Mouse (Mus musculus) CH12.LX (cell line): Measurements from ENCODE around the gene Olfml2a. TPM values are rescaled to one million over a fixed set of nuclear protein-coding genes. Genes with fewer than 3 reads are reported as not detected.

Experiments used
- DNase-seq: peaks from one replicate; pipeline ENCODE4 v3.0.0-alpha.2; 2013; ENCODE audit errors: extremely low read depth
- H3K27ac ChIP-seq: 2 replicates; pipeline ENCODE4 v1.5.1; 2012; ENCODE audit warnings: low read depth, mild to moderate bottlenecking, control low read depth, moderate library complexity; ENCODE audit not compliant: insufficient read depth
- H3K27me3 ChIP-seq: replicated peaks from 2 replicates; pipeline ENCODE3; 2012; ENCODE audit warnings: inconsistent platforms
- H3K36me3 ChIP-seq, 2 experiments: replicated peaks in 1 of 2; 2 replicates each; pipeline versions ENCODE3 to v1.6.1; 2012; ENCODE audit warnings: inconsistent platforms in 1 of 2, low read length in 1 of 2, mild to moderate bottlenecking in 1 of 2, mixed read lengths in 1 of 2, moderate library complexity in 1 of 2; ENCODE audit not compliant: control insufficient read depth in 1 of 2, insufficient read depth in 1 of 2
- H3K4me1 ChIP-seq, 2 experiments: 2 replicates each; pipeline ENCODE4 v1.6.1; 2012; ENCODE audit warnings: inconsistent platforms in 1 of 2, moderate library complexity in 1 of 2; ENCODE audit not compliant: insufficient read depth in 2 of 2, control insufficient read depth in 1 of 2
- H3K4me2 ChIP-seq: 2 replicates; pipeline ENCODE4 v1.6.1; 2012; ENCODE audit warnings: low read depth, mild to moderate bottlenecking, control low read depth; ENCODE audit not compliant: poor library complexity, insufficient read depth, severe bottlenecking
- H3K4me3 ChIP-seq, 3 experiments: fragments of 150-350 bp in 1 of 3; sonication (generic) in 1 of 3; replicated peaks in 1 of 3; 2 replicates each; pipeline versions ENCODE3 to v1.5.1; 2011 to 2012; ENCODE audit warnings: low read depth in 2 of 3, low read length in 2 of 3, mild to moderate bottlenecking in 2 of 3, moderate library complexity in 2 of 3, control low read depth in 1 of 3, improper control_type of control experiment in 1 of 3, inconsistent platforms in 1 of 3, mixed read lengths in 1 of 3; ENCODE audit not compliant: poor library complexity in 1 of 3
- H3K79me2 ChIP-seq: replicated peaks from 2 replicates; pipeline ENCODE4 v1.6.1; 2012; ENCODE audit warnings: mild to moderate bottlenecking, moderate library complexity; ENCODE audit not compliant: control insufficient read depth, poor library complexity, insufficient read depth, severe bottlenecking; ENCODE audit errors: extremely low read depth
- H3K9ac ChIP-seq: 2 replicates; pipeline ENCODE4 v1.6.1; 2012; ENCODE audit warnings: low read depth, mild to moderate bottlenecking, control low read depth, moderate library complexity; ENCODE audit not compliant: insufficient read depth
- H3K9me3 ChIP-seq: replicated peaks from 2 replicates; pipeline ENCODE3; 2012; ENCODE audit warnings: low read length, inconsistent platforms, mixed read lengths
- BHLHE40 ChIP-seq: IDR thresholded peaks from 2 replicates; pipeline ENCODE4 v1.6.1; 2011; ENCODE audit warnings: mild to moderate bottlenecking, low read depth, low read length, improper control_type of control experiment
- CHD2 ChIP-seq: IDR thresholded peaks from 2 replicates; pipeline ENCODE4 v1.6.1; 2011; ENCODE audit warnings: low read length, improper control_type of control experiment
- CTCF ChIP-seq, 2 experiments: IDR thresholded peaks in 1 of 2; conservative IDR thresholded peaks in 1 of 2; 2 replicates each; pipeline ENCODE4 v1.5.1; 2011 to 2012; ENCODE audit warnings: low read depth in 2 of 2, low read length in 2 of 2, improper control_type of control experiment in 1 of 2, inconsistent platforms in 1 of 2, mild to moderate bottlenecking in 1 of 2, moderate library complexity in 1 of 2
- ELF1 ChIP-seq: IDR thresholded peaks from 2 replicates; pipeline ENCODE4 v1.6.1; 2014; ENCODE audit warnings: low read depth, mild to moderate bottlenecking, inconsistent platforms, low read length, improper control_type of control experiment
- EP300 ChIP-seq: IDR thresholded peaks from 2 replicates; pipeline ENCODE4 v1.6.1; 2011; ENCODE audit warnings: low read length, improper control_type of control experiment
- GABPA ChIP-seq: IDR thresholded peaks from 2 replicates; pipeline ENCODE4 v1.6.1; 2012; ENCODE audit warnings: low read depth, low read length, improper control_type of control experiment, inconsistent platforms; ENCODE audit not compliant: insufficient replicate concordance
- HCFC1 ChIP-seq: IDR thresholded peaks from 2 replicates; pipeline ENCODE4 v1.6.1; 2012; ENCODE audit warnings: low read depth, mild to moderate bottlenecking, inconsistent platforms, low read length, improper control_type of control experiment
- IRF4 ChIP-seq: IDR thresholded peaks from 2 replicates; pipeline ENCODE4 v1.6.1; 2014; ENCODE audit warnings: low read depth, mild to moderate bottlenecking, inconsistent platforms, low read length, improper control_type of control experiment
- JUN ChIP-seq: IDR thresholded peaks from 2 replicates; pipeline ENCODE4 v1.6.1; 2011; ENCODE audit warnings: low read depth, mild to moderate bottlenecking, low read length, improper control_type of control experiment, moderate library complexity; ENCODE audit not compliant: insufficient read depth
- JUND ChIP-seq: conservative IDR thresholded peaks from 2 replicates; pipeline ENCODE4 v1.6.1; 2011; ENCODE audit warnings: low read depth, low read length, improper control_type of control experiment
- KAT2A ChIP-seq: IDR thresholded peaks from 2 replicates; pipeline ENCODE4 v1.6.1; 2012; ENCODE audit warnings: low read length, improper control_type of control experiment, inconsistent platforms; ENCODE audit not compliant: insufficient replicate concordance
- MAFK ChIP-seq: IDR thresholded peaks from 2 replicates; pipeline ENCODE4 v1.6.1; 2011; ENCODE audit warnings: low read length, improper control_type of control experiment; ENCODE audit not compliant: insufficient replicate concordance
- MAZ ChIP-seq: IDR thresholded peaks from 2 replicates; pipeline ENCODE4 v1.6.1; 2012; ENCODE audit warnings: low read depth, mild to moderate bottlenecking, inconsistent platforms, low read length, improper control_type of control experiment, moderate library complexity
- MXI1 ChIP-seq: IDR thresholded peaks from 2 replicates; pipeline ENCODE4 v1.6.1; 2011; ENCODE audit warnings: mild to moderate bottlenecking, low read depth, low read length, improper control_type of control experiment
- MYC ChIP-seq: IDR thresholded peaks from 2 replicates; pipeline ENCODE4 v1.6.1; 2011; ENCODE audit warnings: low read depth, mild to moderate bottlenecking, improper control_type of control experiment, low read length
- NELFE ChIP-seq: IDR thresholded peaks from 2 replicates; pipeline ENCODE4 v1.6.1; 2011; ENCODE audit warnings: low read depth, low read length, improper control_type of control experiment
- NRF1 ChIP-seq: IDR thresholded peaks from 2 replicates; pipeline ENCODE4 v1.6.1; 2014; ENCODE audit warnings: low read depth, mild to moderate bottlenecking, inconsistent platforms, low read length, improper control_type of control experiment, moderate library complexity
- PAX5 ChIP-seq: IDR thresholded peaks from 2 replicates; pipeline ENCODE4 v1.6.1; 2012; ENCODE audit warnings: low read length, inconsistent platforms, mixed read lengths
- POLR2AphosphoS2 ChIP-seq: IDR thresholded peaks from 2 replicates; pipeline ENCODE4 v1.6.1; 2011; ENCODE audit warnings: low read depth, low read length, improper control_type of control experiment
- RAD21 ChIP-seq: IDR thresholded peaks from 2 replicates; pipeline ENCODE4 v1.6.1; 2011; ENCODE audit warnings: low read depth, mild to moderate bottlenecking, low read length, improper control_type of control experiment, moderate library complexity
- RCOR1 ChIP-seq: conservative IDR thresholded peaks from 2 replicates; pipeline ENCODE4 v1.6.1; 2012; ENCODE audit warnings: low read depth, mild to moderate bottlenecking, inconsistent platforms, low read length, improper control_type of control experiment
- SIN3A ChIP-seq: IDR thresholded peaks from 2 replicates; pipeline ENCODE4 v1.6.1; 2012; ENCODE audit warnings: low read length, improper control_type of control experiment, inconsistent platforms
- SMC3 ChIP-seq: IDR thresholded peaks from 2 replicates; pipeline ENCODE4 v1.6.1; 2011; ENCODE audit warnings: low read depth, low read length, improper control_type of control experiment
- TBP ChIP-seq: conservative IDR thresholded peaks from 2 replicates; pipeline ENCODE4 v1.6.1; 2011; ENCODE audit warnings: low read depth, low read length, improper control_type of control experiment
- USF2 ChIP-seq: conservative IDR thresholded peaks from 2 replicates; pipeline ENCODE4 v1.6.1; 2011; ENCODE audit warnings: low read depth, low read length, improper control_type of control experiment
- ZC3H11A ChIP-seq: IDR thresholded peaks from 2 replicates; pipeline ENCODE4 v1.6.1; 2012; ENCODE audit warnings: low read depth, mild to moderate bottlenecking, inconsistent platforms, low read length, improper control_type of control experiment
- ZMIZ1 ChIP-seq: IDR thresholded peaks from 2 replicates; pipeline ENCODE4 v1.6.1; 2012; ENCODE audit warnings: low read depth, mild to moderate bottlenecking, inconsistent platforms, low read length, improper control_type of control experiment
- dilution Hi-C: fragments of 300-500 bp; cut with MboI; formaldehyde crosslinking; loops from 2 replicates; pipeline ENCODE4 v1.14.3; 2020; ENCODE audit warnings: low sequenced_read_pairs; ENCODE audit not compliant: extremely low pct_unique_long_range_greater_than_20kb, extremely low pct_ligation_motif_present
- in situ Hi-C: fragments of 300-500 bp; cut with MboI; formaldehyde crosslinking; loops from 3 replicates; pipeline ENCODE4 v1.14.3; 2019; ENCODE audit warnings: low sequenced_read_pairs, low pct_ligation_motif_present, low pct_unique_long_range_greater_than_20kb, mixed read lengths
- polyA plus RNA-seq: library from polyadenylated mRNA; unstranded; fragments of >175 nt; gene quantifications from 2 replicates; pipeline ENCODE4 v1.2.1, GENCODE M21; 2012; ENCODE audit warnings: low read depth; ENCODE audit not compliant: insufficient read length
- total RNA-seq, 2 experiments: library from RNA; depleted of rRNA; stranded (reverse); fragments of 300-350 nt in 1 of 2; fragments of >200 nt in 1 of 2; gene quantifications; 2 replicates each; pipeline ENCODE4 v1.2.3; 2012 to 2014

Gene Olfml2a
- total and polyA plus RNA-seq, 3 experiments: 4.3 to 8.5 (median 5.5) TPM

DNA sequence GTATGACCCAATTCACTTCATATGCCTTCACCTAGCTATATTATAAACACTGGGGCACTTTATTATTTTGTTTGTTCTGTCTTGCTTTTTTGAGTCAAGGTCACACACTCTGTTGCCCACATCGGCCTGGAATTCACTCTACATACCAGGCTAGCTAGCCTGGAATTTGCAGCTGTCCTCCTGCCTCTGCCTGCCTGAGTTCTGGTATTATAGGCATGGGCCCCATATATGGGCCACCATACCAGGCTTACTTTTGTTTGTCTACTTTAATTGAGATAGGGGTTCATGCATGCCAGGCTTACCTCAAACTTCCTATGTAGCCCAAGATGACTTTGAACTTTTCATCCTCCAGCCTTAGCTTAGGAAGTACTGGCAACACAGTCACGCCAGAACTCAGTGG, 10.1 kb downstream of the Olfml2a start:
- H3K9me3 ChIP-seq: peaks cover 2% of the 10 kb centered on the region
- peaks cover 0 to 19% of the 10 kb centered on the region in 2 experiments for H3K36me3 ChIP-seq
- in situ Hi-C loops (no loop called here), dilution Hi-C loops (no loop called here)
- H3K4me3 ChIP-seq: no peak overlapping the region
- H3K4me1 ChIP-seq: peaks cover 20 to 44% of the 10 kb centered on the region in 2 experiments
- TF ChIP-seq NELFE (no peak), KAT2A (no peak), GABPA (no peak), ZC3H11A (no peak), TBP (no peak), MAZ (no peak), BHLHE40 (no peak), ZMIZ1 (no peak), POLR2AphosphoS2 (no peak), CHD2 (no peak), EP300 (no peak), USF2 (no peak)
- TF ChIP-seq, all 38 proteins: peak for 0
- Histone ChIP-seq H3K27ac (no peak overlapping the region), H3K9ac (no peak overlapping the region), H3K79me2 (no peaks in the 10 kb centered on the region), H3K27me3 (no peaks in the 10 kb centered on the region), H3K4me2 (no peak overlapping the region)
- DNase-seq: no peak

GRCm38 (mm10) chr2:38943161-38943560, 11.4 kb downstream of the Olfml2a start:
- no peak for DNase-seq
- no peaks in the 10 kb centered on the region for H3K27me3 ChIP-seq
- H3K4me1 ChIP-seq: peaks cover 13 to 32% of the 10 kb centered on the region in 2 experiments; a peak in 3 of 4 replicates
- in situ Hi-C loops: no loop called here
- no peaks in the 10 kb centered on the region for H3K79me2 ChIP-seq
- H3K4me3 ChIP-seq: no peak overlapping the region
- H3K27ac ChIP-seq: no peak overlapping the region
- H3K9me3 ChIP-seq: peaks cover 2% of the 10 kb centered on the region
- H3K9ac ChIP-seq: no peak overlapping the region
- no peak overlapping the region for H3K4me2 ChIP-seq
- TF ChIP-seq IRF4 (no peak), GABPA (no peak)
- TF ChIP-seq, all 38 proteins: peak for 0
- peaks cover 0 to 28% of the 10 kb centered on the region in 2 experiments for H3K36me3 ChIP-seq
- dilution Hi-C loops: no loop called here

- no peak overlapping the region for H3K27ac ChIP-seq
- dilution Hi-C loops: no loop called here
- H3K4me1 ChIP-seq: peaks cover 13 to 30% of the 10 kb centered on the region in 2 experiments; a peak in 3 of 4 replicates
- H3K4me3 ChIP-seq: no peak overlapping the region
- TF ChIP-seq HCFC1 (no peak), CTCF (conservative IDR thresholded peaks at IDR 0.05 in 1 of 2, IDR thresholded peaks at IDR 0.05 in 1 of 2; ENCODE audit: low read depth in 2 of 2, low read length in 2 of 2) (no peak), RCOR1 (no peak), RAD21 (no peak), MXI1 (no peak), KAT2A (no peak), JUND (no peak), ZMIZ1 (no peak), SMC3 (no peak), JUN (no peak), MAFK (no peak), NRF1 (no peak), MYC (no peak), IRF4 (no peak), ELF1 (no peak), BHLHE40 (no peak), SIN3A (no peak), PAX5 (no peak)
- in situ Hi-C loops: no loop called here
- peaks cover 2% of the 10 kb centered on the region for H3K9me3 ChIP-seq
- H3K79me2 ChIP-seq: no peaks in the 10 kb centered on the region
- no peak overlapping the region for H3K9ac ChIP-seq
- H3K36me3 ChIP-seq: peaks cover 0 to 28% of the 10 kb centered on the region in 2 experiments
- H3K4me2 ChIP-seq: no peak overlapping the region
- DNase-seq: no peak
- no peaks in the 10 kb centered on the region for H3K27me3 ChIP-seq
These were observed 12.2 kb downstream of the Olfml2a start for GRCm38 (mm10) chr2:38943977-38944376.
